Mouse (Mus musculus): ENCODE measurements around the gene Gpr153.

GRCm38 (mm10) chr4:152305991-152306390 lies 32.0 kb downstream of the Gpr153 start:
- TF ChIP-seq CTCF (IDR thresholded peaks at IDR 0.05; ENCODE audit: insufficient read depth, low read depth, low read length) = no peak
- TF ChIP-seq POLR2A (IDR thresholded peaks at IDR 0.05; ENCODE audit: insufficient read depth, low read depth, low read length) = no peak

All from olfactory bulb, adult 2 months (tissue).